14 mouse cellular contexts compared by ENCODE assay signal in genomic region chr11:50621364-50621763, GRCm38 (mm10). TPM values are rescaled to one million over a fixed set of nuclear protein-coding genes. Genes with fewer than 3 reads are reported as not detected.
DNase-seq lines count a peak whose midpoint lies in the region; ATAC-seq and TF ChIP-seq lines count a peak whose summit lies in the region.
"Had no signal": no experiment of that assay in that cellular context is flagged by ENCODE, and none has a peak within 500 bp of the region (broad histone marks: within the 10 kb centered on the region; RNA-seq: fewer than 3 reads in every experiment).

No protein-coding gene starts in this region.

- no peak for TF ChIP-seq CTCF in lung, postnatal 0 days (IDR thresholded peaks at IDR 0.05)
- TF ChIP-seq CTCF in cerebellum, adult 2 months (IDR thresholded peaks at IDR 0.05; ENCODE audit: borderline replicate concordance, insufficient read depth, low read depth, low read length), result no peak

- peak overlapping the region; percentile 73; the same call in 1 of the 2 replicates for H3K27ac ChIP-seq in heart, embryonic 16.5 days (ENCODE audit: low read length)
- H3K27ac ChIP-seq in lung, postnatal 0 days (ENCODE audit: low read length), result peak overlapping the region; percentile 47; the same call in 1 of the 2 replicates
- peak overlapping the region; percentile 59 for H3K27ac ChIP-seq in intestine, embryonic 16.5 days (ENCODE audit: low read length)
- H3K27ac ChIP-seq in stomach, embryonic 16.5 days (ENCODE audit: low read length), result peak overlapping the region; percentile 85
- no peak overlapping the region for H3K27ac ChIP-seq in cerebellum, adult 2 months (ENCODE audit: insufficient read depth, low read length)
- H3K27ac ChIP-seq: hindbrain, embryonic 15.5 days had no signal

- no peak overlapping the region for H3K9ac ChIP-seq in heart, embryonic 16.5 days (ENCODE audit: low read length)
- H3K9ac ChIP-seq in lung, postnatal 0 days (replicated peaks; ENCODE audit: low read depth), result no peak overlapping the region
- no peak overlapping the region for H3K9ac ChIP-seq in intestine, embryonic 16.5 days (ENCODE audit: low read depth, low read length)
- H3K9ac ChIP-seq in stomach, embryonic 16.5 days (ENCODE audit: low read length), result no peak overlapping the region
- H3K9ac ChIP-seq: hindbrain, embryonic 15.5 days had no signal

- no peak overlapping the region for H3K4me2 ChIP-seq in heart, embryonic 16.5 days (ENCODE audit: low read depth, low read length)
- H3K4me2 ChIP-seq in lung, postnatal 0 days (replicated peaks; ENCODE audit: low read depth, low read length), result no peak overlapping the region
- H3K4me2 ChIP-seq in intestine, embryonic 16.5 days (ENCODE audit: low read depth, low read length), result no peak overlapping the region
- peak overlapping the region; percentile 31; the same call in 1 of the 2 replicates for H3K4me2 ChIP-seq in stomach, embryonic 16.5 days (ENCODE audit: low read depth, low read length)
- H3K4me2 ChIP-seq: hindbrain, embryonic 15.5 days had no signal

- H3K4me1 ChIP-seq in heart, embryonic 16.5 days (ENCODE audit: control insufficient read depth, insufficient read depth, low read length), result peaks cover 8% of the 10 kb centered on the region
- H3K4me1 ChIP-seq in lung, postnatal 0 days (ENCODE audit: insufficient read depth, low read depth, low read length), result no peaks in the 10 kb centered on the region
- H3K4me1 ChIP-seq in intestine, embryonic 16.5 days (ENCODE audit: control insufficient read depth, insufficient read depth, low read length), result peaks cover 25% of the 10 kb centered on the region; the same call in 1 of the 2 replicates
- peaks cover 31% of the 10 kb centered on the region for H3K4me1 ChIP-seq in stomach, embryonic 16.5 days (ENCODE audit: control insufficient read depth, insufficient read depth, low read length)
- peaks cover 10% of the 10 kb centered on the region for H3K4me1 ChIP-seq in cerebellum, adult 2 months (ENCODE audit: control insufficient read depth, insufficient read depth, low read length)

- ATAC-seq in heart, embryonic 16.5 days (replicated peaks; ENCODE audit: extremely low read depth, insufficient read depth, low FRiP score), result no peak
- ATAC-seq in lung, postnatal 0 days, result no peak
- ATAC-seq in intestine, embryonic 16.5 days, result no peak
- ATAC-seq in stomach, embryonic 16.5 days (ENCODE audit: insufficient read depth, low FRiP score), result no peak

- WGBS in heart, embryonic 16.5 days, result 65% methylated on average over 5 of the region's 5 CpGs
- 48% methylated on average over 5 of the region's 5 CpGs for WGBS in lung, postnatal 0 days
- 52% methylated on average over 5 of the region's 5 CpGs for WGBS in intestine, embryonic 16.5 days
- WGBS in stomach, embryonic 16.5 days, result 49% methylated on average over 5 of the region's 5 CpGs
- WGBS in cerebellum, adult 2 months, result 69% methylated on average over 5 of the region's 5 CpGs

- H3K36me3 ChIP-seq in heart, embryonic 16.5 days (ENCODE audit: control insufficient read depth, insufficient read depth), result no peaks in the 10 kb centered on the region
- H3K36me3 ChIP-seq in lung, postnatal 0 days (ENCODE audit: insufficient read depth, low read length), result no peaks in the 10 kb centered on the region
- no peaks in the 10 kb centered on the region for H3K36me3 ChIP-seq in intestine, embryonic 16.5 days (ENCODE audit: control insufficient read depth, insufficient read depth, low read length)
- H3K36me3 ChIP-seq in stomach, embryonic 16.5 days (ENCODE audit: control insufficient read depth, insufficient read depth, low read length), result no peaks in the 10 kb centered on the region
- H3K36me3 ChIP-seq: hindbrain, embryonic 15.5 days had no signal

- no peak for TF ChIP-seq EP300 in lung, postnatal 0 days (IDR thresholded peaks at IDR 0.05)

- TF ChIP-seq POLR2A in cerebellum, adult 2 months (IDR thresholded peaks at IDR 0.05; ENCODE audit: borderline replicate concordance, insufficient read depth, low read length), result no peak

- H3K9me3 ChIP-seq in heart, embryonic 16.5 days (replicated peaks; ENCODE audit: control insufficient read depth, low read length), result no peaks in the 10 kb centered on the region
- no peaks in the 10 kb centered on the region for H3K9me3 ChIP-seq in lung, postnatal 0 days (ENCODE audit: low read length)
- no peaks in the 10 kb centered on the region for H3K9me3 ChIP-seq in intestine, embryonic 16.5 days (ENCODE audit: control insufficient read depth, low read length)
- H3K9me3 ChIP-seq in stomach, embryonic 16.5 days (replicated peaks; ENCODE audit: control insufficient read depth, low read length), result no peaks in the 10 kb centered on the region
- H3K9me3 ChIP-seq: hindbrain, embryonic 15.5 days had no signal

- H3K4me3 ChIP-seq in heart, embryonic 16.5 days (ENCODE audit: low read length), result no peak overlapping the region
- no peak overlapping the region for H3K4me3 ChIP-seq in lung, postnatal 0 days (ENCODE audit: low read depth, low read length)
- no peak overlapping the region for H3K4me3 ChIP-seq in intestine, embryonic 16.5 days (ENCODE audit: low read length)
- H3K4me3 ChIP-seq in stomach, embryonic 16.5 days (replicated peaks; ENCODE audit: low read length), result no peak overlapping the region
- no peak overlapping the region for H3K4me3 ChIP-seq in cerebellum, adult 2 months (replicated peaks; ENCODE audit: insufficient read depth, low read depth, low read length)
- H3K4me3 ChIP-seq: hindbrain, embryonic 15.5 days had no signal

- no peaks in the 10 kb centered on the region; the same call in 1 of the 2 replicates for H3K27me3 ChIP-seq in heart, embryonic 16.5 days (ENCODE audit: control insufficient read depth, insufficient read depth, low read length)
- no peaks in the 10 kb centered on the region for H3K27me3 ChIP-seq in lung, postnatal 0 days (replicated peaks; ENCODE audit: insufficient read depth, low read length)
- H3K27me3 ChIP-seq in intestine, embryonic 16.5 days (replicated peaks; ENCODE audit: control insufficient read depth, insufficient read depth, low read length), result no peaks in the 10 kb centered on the region
- H3K27me3 ChIP-seq in stomach, embryonic 16.5 days (ENCODE audit: control insufficient read depth, insufficient read depth, low read length), result no peaks in the 10 kb centered on the region
- no peaks in the 10 kb centered on the region for H3K27me3 ChIP-seq in cerebellum, adult 2 months (ENCODE audit: control insufficient read depth, insufficient read depth, low read length)
- H3K27me3 ChIP-seq: hindbrain, embryonic 15.5 days had no signal

- no peak for DNase-seq in heart, adult 8-10 months (ENCODE audit: low spot score)
- peak; percentile 30 for DNase-seq in lung, postnatal 0 days (ENCODE audit: low spot score)
- DNase-seq in lung, postnatal 25 days (ENCODE audit: low spot score), result no peak
- no peak for DNase-seq in embryo, embryonic 10 days (ENCODE audit: low spot score)
- DNase-seq in cerebellum, adult 2 months, result no peak
- DNase-seq: cerebellum, postnatal 14 days; kidney, postnatal 25 days; left cerebral cortex, postnatal 4 days had no signal

RNA-seq across cellular contexts. Expression of gene Adamts2, which starts 19.5 kb away (rescaled TPM):
- polyA plus RNA-seq in heart, embryonic 16.5 days (2015; fragmentation: Nextera tagmentation; extraction: Ambion mirVana), result 8.2 and 9.8 TPM in 2 replicates
- total RNA-seq in heart, adult 8-10 months (2022), result 1 to 10 TPM; 6.1 to 7.1 (median 6.8) TPM
- polyA plus RNA-seq in lung, postnatal 0 days (2015; fragmentation: Nextera tagmentation; extraction: Ambion mirVana), result 28.4 and 29.4 TPM in 2 replicates
- 6.5 and 7.8 TPM in 2 replicates for polyA plus RNA-seq in intestine, embryonic 16.5 days (2015; fragmentation: Nextera tagmentation; extraction: Ambion mirVana)
- polyA plus RNA-seq in stomach, embryonic 16.5 days (2015; fragmentation: Nextera tagmentation; extraction: Ambion mirVana), result 13.3 and 14.2 TPM in 2 replicates
- 21.1 and 21.7 TPM in 2 replicates for polyA plus RNA-seq in cerebellum, adult 2 months (2012; rRNA removed)
- total RNA-seq: granulocyte monocyte progenitor cell, adult 5-6 weeks; megakaryocyte-erythroid progenitor cell, adult 5-6 weeks had no signal
